Mouse (Mus musculus): ENCODE data around the gene Csrnp1. TPM values are rescaled to one million over a fixed set of nuclear protein-coding genes. Genes with fewer than 3 reads are reported as not detected.
A peak's percentile ranks its signal among the peaks of the same experiment; 100 is the strongest.

Csrnp1 gene
- polyA plus RNA-seq, 1 experiment from 2014 or later = 1.4 TPM

GRCm38 (mm10) chr9:119939646-119940045 is 44.8 kb downstream of the Csrnp1 start:
- Histone ChIP-seq H3K9ac (replicated peaks) (no peak overlapping the region), H3K27ac (replicated peaks) (no peak overlapping the region), H3K4me3 (replicated peaks) (no peak overlapping the region), H3K4me2 (no peak overlapping the region), H3K36me3 (no peaks in the 10 kb centered on the region), H3K4me1 (peaks cover 20% of the 10 kb centered on the region), H3K9me3 (replicated peaks) (no peaks in the 10 kb centered on the region), H3K27me3 (replicated peaks) (no peaks in the 10 kb centered on the region)
- ATAC-seq (ENCODE audit: low FRiP score) = no peak
- WGBS = 91% methylated on average over 10 of the region's 10 CpGs

- no peaks in the 10 kb centered on the region for H3K36me3 ChIP-seq
- no peak overlapping the region for H3K27ac ChIP-seq (replicated peaks)
- WGBS = 73% methylated on average over 4 of the region's 4 CpGs
- H3K4me3 ChIP-seq (replicated peaks) = no peak overlapping the region
- ATAC-seq (ENCODE audit: low FRiP score) = no peak
- no peaks in the 10 kb centered on the region for H3K27me3 ChIP-seq (replicated peaks)
- no peak overlapping the region for H3K4me2 ChIP-seq
- H3K9ac ChIP-seq (replicated peaks) = no peak overlapping the region
- H3K4me1 ChIP-seq = peaks cover 20% of the 10 kb centered on the region
- no peaks in the 10 kb centered on the region for H3K9me3 ChIP-seq (replicated peaks)
Observed at GRCm38 (mm10) chr9:119938496-119938895, 46.0 kb downstream of the Csrnp1 start.

GRCm38 (mm10) chr9:119937005-119937773 is 47.3 kb downstream of the Csrnp1 start, which contains the start of the genes Gorasp1 and Ttc21a:
Gene Gorasp1, minus strand, starts transcription at chr9:119937565.
Gene Ttc21a, plus strand, starts transcription at chr9:119937606.
- Histone ChIP-seq H3K9me3 (replicated peaks) (no peaks in the 10 kb centered on the region), H3K27me3 (replicated peaks) (no peaks in the 10 kb centered on the region), H3K36me3 (peaks cover 4% of the 10 kb centered on the region; the same call in 1 of the 2 replicates), H3K9ac (replicated peaks) (peak within 1 kb of the TSS; percentile 90), H3K27ac (replicated peaks) (peak within 1 kb of the TSS; percentile 80), H3K4me3 (replicated peaks) (peak within 1 kb of the TSS; percentile 76), H3K4me2 (peak within 1 kb of the TSS; percentile 94), H3K4me1 (peaks cover 20% of the 10 kb centered on the region)
- peak; percentile 96 for ATAC-seq (ENCODE audit: low FRiP score)
- WGBS = 6% methylated on average over 40 of the region's 40 CpGs

GRCm38 (mm10) chr9:119933675-119934074 is 50.8 kb downstream of the Csrnp1 start:
- Histone ChIP-seq H3K9me3 (replicated peaks) (no peaks in the 10 kb centered on the region), H3K4me1 (peaks cover 20% of the 10 kb centered on the region), H3K36me3 (peaks cover 32% of the 10 kb centered on the region), H3K4me3 (replicated peaks) (no peak overlapping the region), H3K4me2 (no peak overlapping the region), H3K27me3 (replicated peaks) (no peaks in the 10 kb centered on the region), H3K27ac (replicated peaks) (no peak overlapping the region), H3K9ac (replicated peaks) (no peak overlapping the region)
- no peak for ATAC-seq (ENCODE audit: low FRiP score)
- over 99% methylated on average over 6 of the region's 6 CpGs for WGBS

GRCm38 (mm10) chr9:119932358-119932757 is 52.1 kb downstream of the Csrnp1 start:
- no peak for ATAC-seq (ENCODE audit: low FRiP score)
- no peak overlapping the region for H3K4me2 ChIP-seq
- WGBS = 91% methylated on average over 12 of the region's 12 CpGs
- peaks cover 13% of the 10 kb centered on the region for H3K4me1 ChIP-seq
- no peaks in the 10 kb centered on the region for H3K9me3 ChIP-seq (replicated peaks)
- no peak overlapping the region for H3K4me3 ChIP-seq (replicated peaks)
- peaks cover 45% of the 10 kb centered on the region for H3K36me3 ChIP-seq
- H3K27ac ChIP-seq (replicated peaks) = no peak overlapping the region
- no peak overlapping the region for H3K9ac ChIP-seq (replicated peaks)
- H3K27me3 ChIP-seq (replicated peaks) = no peaks in the 10 kb centered on the region

GRCm38 (mm10) chr9:119926497-119926896 is 58.0 kb downstream of the Csrnp1 start:
- Histone ChIP-seq H3K4me2 (no peak overlapping the region), H3K4me3 (replicated peaks) (no peak overlapping the region), H3K36me3 (peaks cover 83% of the 10 kb centered on the region), H3K27ac (replicated peaks) (no peak overlapping the region), H3K9me3 (replicated peaks) (no peaks in the 10 kb centered on the region), H3K4me1 (no peaks in the 10 kb centered on the region), H3K27me3 (replicated peaks) (no peaks in the 10 kb centered on the region), H3K9ac (replicated peaks) (no peak overlapping the region)
- ATAC-seq (ENCODE audit: low FRiP score) = no peak
- WGBS = 88% methylated on average over 5 of the region's 5 CpGs

- Histone ChIP-seq H3K9ac (replicated peaks) (no peak overlapping the region), H3K4me1 (no peaks in the 10 kb centered on the region), H3K27me3 (replicated peaks) (no peaks in the 10 kb centered on the region), H3K4me2 (no peak overlapping the region), H3K36me3 (peaks cover 85% of the 10 kb centered on the region), H3K27ac (replicated peaks) (no peak overlapping the region), H3K4me3 (replicated peaks) (no peak overlapping the region), H3K9me3 (replicated peaks) (no peaks in the 10 kb centered on the region)
- ATAC-seq (ENCODE audit: low FRiP score) = no peak
- WGBS = 71% methylated on average over 8 of the region's 8 CpGs
Observed at GRCm38 (mm10) chr9:119925729-119926128, 58.7 kb downstream of the Csrnp1 start.

GRCm38 (mm10) chr9:119925120-119925657 is 59.3 kb downstream of the Csrnp1 start:
- Histone ChIP-seq H3K4me1 (no peaks in the 10 kb centered on the region), H3K9me3 (replicated peaks) (no peaks in the 10 kb centered on the region), H3K27ac (replicated peaks) (no peak overlapping the region), H3K27me3 (replicated peaks) (no peaks in the 10 kb centered on the region), H3K4me3 (replicated peaks) (no peak overlapping the region), H3K4me2 (no peak overlapping the region), H3K9ac (replicated peaks) (no peak overlapping the region), H3K36me3 (peaks cover 86% of the 10 kb centered on the region)
- no peak for ATAC-seq (ENCODE audit: low FRiP score)
- WGBS = 90% methylated on average over 16 of the region's 16 CpGs

- 94% methylated on average over 4 of the region's 4 CpGs for WGBS
- ATAC-seq (ENCODE audit: low FRiP score) = no peak
- no peaks in the 10 kb centered on the region for H3K4me1 ChIP-seq
- H3K36me3 ChIP-seq = peaks cover 88% of the 10 kb centered on the region
- H3K4me3 ChIP-seq (replicated peaks) = no peak overlapping the region
- H3K9ac ChIP-seq (replicated peaks) = no peak overlapping the region
- H3K9me3 ChIP-seq (replicated peaks) = no peaks in the 10 kb centered on the region
- no peak overlapping the region for H3K4me2 ChIP-seq
- H3K27me3 ChIP-seq (replicated peaks) = no peaks in the 10 kb centered on the region
- H3K27ac ChIP-seq (replicated peaks) = no peak overlapping the region
Observed at GRCm38 (mm10) chr9:119923462-119923861, 61.0 kb downstream of the Csrnp1 start.

Other genes starting within 250 kb of the Csrnp1 start
- gene Scn11a, start 159.2 kb downstream of the Csrnp1 start, polyA plus RNA-seq (2015; fragmentation: Nextera tagmentation; extraction: Ambion mirVana) = 0.70 and 1.3 TPM in 2 replicates
- 52.4 and 54.6 TPM in 2 replicates for gene Wdr48, start 89.8 kb downstream of the Csrnp1 start, polyA plus RNA-seq (2015; fragmentation: Nextera tagmentation; extraction: Ambion mirVana)
- gene Gorasp1, start 47.1 kb downstream of the Csrnp1 start, polyA plus RNA-seq (2015; fragmentation: Nextera tagmentation; extraction: Ambion mirVana) = 24.0 and 25.7 TPM in 2 replicates
- 0.74 and 0.80 TPM in 2 replicates for gene Ttc21a, start 47.1 kb downstream of the Csrnp1 start, polyA plus RNA-seq (2015; fragmentation: Nextera tagmentation; extraction: Ambion mirVana)
- 0.09 and 0.14 TPM in 2 replicates for gene Xirp1, start 38.9 kb upstream of the Csrnp1 start, polyA plus RNA-seq (2015; fragmentation: Nextera tagmentation; extraction: Ambion mirVana)
- 10.5 and 11.3 TPM in 2 replicates for gene Cx3cr1, start 85.2 kb upstream of the Csrnp1 start, polyA plus RNA-seq (2015; fragmentation: Nextera tagmentation; extraction: Ambion mirVana)
- gene Ccr8, start 107.5 kb upstream of the Csrnp1 start, polyA plus RNA-seq (2015; fragmentation: Nextera tagmentation; extraction: Ambion mirVana) = 2.4 TPM in 1 of 2 replicates, not detected in the other
- 45.8 and 46.6 TPM in 2 replicates for gene Slc25a38, start 125.7 kb upstream of the Csrnp1 start, polyA plus RNA-seq (2015; fragmentation: Nextera tagmentation; extraction: Ambion mirVana)
- 830 and 1,045 TPM in 2 replicates for gene Rpsa, start 143.0 kb upstream of the Csrnp1 start, polyA plus RNA-seq (2015; fragmentation: Nextera tagmentation; extraction: Ambion mirVana)
- gene Mobp, start 165.0 kb upstream of the Csrnp1 start, polyA plus RNA-seq (2015; fragmentation: Nextera tagmentation; extraction: Ambion mirVana) = 0.18 and 0.50 TPM in 2 replicates